Mouse (Mus musculus) ES-E14 (cell line): ENCODE results near the gene Tbc1d15. TPM values are rescaled to one million over a fixed set of nuclear protein-coding genes. Genes with fewer than 3 reads are reported as not detected.

Source experiments
- DNase-seq: peaks from one replicate; pipeline ENCODE4 v3.0.0-alpha.2; 2013; ENCODE audit warnings: low read depth, low spot score
- H3K27ac ChIP-seq: 2 replicates; pipeline ENCODE4 v1.5.1; 2012; ENCODE audit warnings: low read depth, mild to moderate bottlenecking, low read length, moderate library complexity, mixed read lengths; ENCODE audit not compliant: poor library complexity, insufficient read depth, severe bottlenecking
- H3K36me3 ChIP-seq: 2 replicates; pipeline ENCODE4 v1.6.1; 2012; ENCODE audit warnings: mild to moderate bottlenecking, low read length, moderate library complexity, mixed read lengths; ENCODE audit not compliant: control insufficient read depth, poor library complexity, insufficient read depth, severe bottlenecking
- H3K4me1 ChIP-seq, 2 experiments: fragments of 150-350 bp in 1 of 2; sonication (generic) in 1 of 2; 2 replicates each; pipeline ENCODE4 v1.6.1; 2012; ENCODE audit warnings: low read length in 2 of 2, mild to moderate bottlenecking in 1 of 2, mixed read lengths in 1 of 2; ENCODE audit not compliant: control insufficient read depth in 2 of 2, insufficient read depth in 2 of 2, poor library complexity in 1 of 2
- H3K4me3 ChIP-seq, 2 experiments: fragments of 150-350 bp in 1 of 2; sonication (generic) in 1 of 2; 2 replicates each; pipeline ENCODE4 v1.5.1; 2012; ENCODE audit warnings: low read length in 2 of 2, low read depth in 1 of 2, mild to moderate bottlenecking in 1 of 2, mixed read lengths in 1 of 2; ENCODE audit not compliant: insufficient read depth in 1 of 2, poor library complexity in 1 of 2, severe bottlenecking in 1 of 2
- H3K9ac ChIP-seq: 2 replicates; pipeline ENCODE4 v1.6.1; 2012; ENCODE audit warnings: low read depth, mild to moderate bottlenecking, low read length, mixed read lengths; ENCODE audit not compliant: poor library complexity, insufficient read depth, severe bottlenecking
- H3K9me3 ChIP-seq: fragments of 150-350 bp; sonication (generic); 2 replicates; pipeline ENCODE4 v1.6.1; 2012; ENCODE audit warnings: low read depth, mild to moderate bottlenecking, low read length; ENCODE audit not compliant: control insufficient read depth, insufficient read depth
- CHD2 ChIP-seq: IDR thresholded peaks from 2 replicates; pipeline ENCODE4 v1.6.1; 2014; ENCODE audit warnings: mild to moderate bottlenecking, low read depth, low read length, inconsistent platforms
- HCFC1 ChIP-seq: IDR thresholded peaks from 2 replicates; pipeline ENCODE4 v1.6.1; 2012; ENCODE audit warnings: low read length, inconsistent platforms, borderline replicate concordance; ENCODE audit not compliant: insufficient read depth
- MAFK ChIP-seq: IDR thresholded peaks from 2 replicates; pipeline ENCODE4 v1.6.1; 2014; ENCODE audit warnings: mild to moderate bottlenecking, low read depth, low read length, inconsistent platforms; ENCODE audit not compliant: insufficient read depth
- ZC3H11A ChIP-seq: IDR thresholded peaks from 2 replicates; pipeline ENCODE4 v1.6.1; 2012; ENCODE audit warnings: low read depth, mild to moderate bottlenecking, inconsistent platforms, low read length, borderline replicate concordance
- ZNF384 ChIP-seq: IDR thresholded peaks from 2 replicates; pipeline ENCODE4 v1.6.1; 2012; ENCODE audit warnings: low read depth, low read length, inconsistent platforms
- in situ Hi-C, 2 experiments: fragments of 600-800 bp; cut with MboI; formaldehyde crosslinking; loops; one replicate each; pipeline ENCODE4 v1.15.1; 2025; ENCODE audit warnings: low sequenced_read_pairs in 2 of 2, inconsistent platforms in 1 of 2; ENCODE audit not compliant: unreplicated experiment in 2 of 2
- total RNA-seq: library from RNA; depleted of rRNA; stranded (reverse); fragments of 300-350 nt; gene quantifications from 2 replicates; pipeline ENCODE4 v1.2.3, GENCODE M21; 2012

Gene Tbc1d15
- total RNA-seq, 1 experiment = 23.8 TPM

DNA sequence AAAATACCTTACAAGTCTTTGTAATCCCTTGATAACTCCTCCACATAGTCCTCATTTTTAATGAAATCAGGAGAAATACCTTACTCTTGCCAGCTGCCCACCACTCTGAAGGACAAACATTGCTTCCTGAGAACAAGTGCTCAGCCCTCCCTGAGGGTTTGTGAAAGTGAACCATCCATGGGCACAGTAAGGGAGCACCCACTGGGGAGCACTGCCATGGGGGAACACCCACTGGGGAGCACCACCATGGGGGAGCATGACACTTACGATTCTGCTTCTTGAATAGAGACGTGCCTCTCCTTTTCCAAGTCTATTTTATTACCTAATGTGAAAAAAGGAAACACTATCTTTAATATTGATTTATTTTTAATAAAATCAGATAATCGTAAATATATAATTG lies 43.9 kb upstream of the Tbc1d15 start:
- Histone ChIP-seq H3K27ac (no peak overlapping the region), H3K4me1 (no peaks in the 10 kb centered on the region; a peak in 1 of 4 replicates), H3K9me3 (no peaks in the 10 kb centered on the region), H3K4me3 (no peak overlapping the region), H3K9ac (no peak overlapping the region), H3K36me3 (peaks cover 13% of the 10 kb centered on the region)
- TF ChIP-seq CHD2 (no peak), MAFK (no peak), ZNF384 (no peak), ZC3H11A (no peak), HCFC1 (no peak)
- in situ Hi-C loops = no loop called here
- DNase-seq = no peak

DNA sequence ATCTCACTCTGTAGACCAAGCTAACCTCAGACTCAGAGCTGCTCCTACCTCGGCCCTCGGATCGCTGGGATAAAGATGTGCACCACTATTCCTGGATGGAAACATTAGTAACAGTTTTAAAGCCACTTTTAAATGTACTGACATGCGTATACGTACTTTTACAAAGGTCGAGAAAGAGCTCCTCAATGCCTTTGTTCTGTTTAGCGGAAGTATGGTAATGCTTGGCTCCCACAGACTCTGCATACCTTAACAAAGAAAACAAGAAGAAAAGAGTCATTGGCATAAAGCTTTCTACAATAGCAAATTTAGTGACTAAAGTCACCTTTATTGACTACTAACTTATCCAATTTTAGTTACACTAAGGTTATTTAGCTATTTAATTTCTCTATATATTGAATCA lies 43.4 kb upstream of the Tbc1d15 start:
- Histone ChIP-seq H3K9ac (no peak overlapping the region), H3K4me1 (no peaks in the 10 kb centered on the region; a peak in 1 of 4 replicates), H3K9me3 (no peaks in the 10 kb centered on the region), H3K36me3 (peaks cover 12% of the 10 kb centered on the region), H3K4me3 (no peak overlapping the region), H3K27ac (no peak overlapping the region)
- in situ Hi-C loops = no loop called here
- TF ChIP-seq ZC3H11A (no peak), MAFK (no peak), ZNF384 (no peak)
- no peak for DNase-seq

DNA sequence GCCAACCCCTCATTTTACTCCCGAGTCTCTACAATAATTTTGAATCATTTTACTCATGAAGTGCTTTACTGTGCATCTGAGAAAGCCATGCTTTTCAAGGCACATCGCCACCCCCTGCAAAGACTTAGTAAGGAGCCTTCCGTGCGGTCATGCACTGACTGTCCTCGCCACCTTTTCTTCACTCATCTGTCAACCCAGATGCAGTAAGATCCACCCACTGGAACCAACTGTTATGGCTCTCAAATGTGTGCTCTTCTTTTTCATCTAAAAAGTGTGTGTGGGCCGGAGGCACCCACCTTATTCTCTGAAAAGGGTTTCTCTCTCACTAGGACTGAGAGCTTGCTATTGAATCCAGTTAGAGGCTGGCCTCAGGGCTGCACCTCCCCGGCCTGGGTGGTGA lies 42.7 kb upstream of the Tbc1d15 start:
- DNase-seq = no peak
- peaks cover 12% of the 10 kb centered on the region for H3K36me3 ChIP-seq

DNA sequence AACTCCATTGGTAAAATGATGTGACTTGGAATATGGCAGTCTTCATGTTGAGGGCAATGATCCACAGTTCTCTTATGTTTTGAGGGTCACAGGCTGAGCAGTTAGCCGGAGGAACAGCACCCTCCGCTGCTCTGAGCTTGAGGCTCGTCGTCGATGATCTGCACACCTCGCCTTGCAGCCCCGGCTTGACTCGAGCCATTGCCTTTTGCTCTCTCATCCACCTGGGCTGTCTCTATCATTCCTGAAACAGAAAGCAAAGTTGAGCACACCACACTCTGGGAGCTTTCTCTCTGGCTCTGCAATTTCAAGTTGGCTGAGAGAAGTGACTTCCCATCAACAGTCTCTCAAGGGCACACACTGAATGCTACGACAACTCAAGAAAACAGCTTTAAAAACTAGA lies 39.4 kb upstream of the Tbc1d15 start:
- Histone ChIP-seq H3K36me3 (peaks cover 11% of the 10 kb centered on the region), H3K4me3 (no peak overlapping the region), H3K9me3 (no peaks in the 10 kb centered on the region), H3K9ac (no peak overlapping the region), H3K27ac (no peak overlapping the region), H3K4me1 (no peaks in the 10 kb centered on the region; a peak in 1 of 4 replicates)
- no peak for TF ChIP-seq HCFC1
- TF ChIP-seq CHD2 = no peak
- TF ChIP-seq ZC3H11A = no peak
- TF ChIP-seq ZNF384 = no peak
- TF ChIP-seq MAFK = no peak
- in situ Hi-C loops = no loop called here
- no peak for DNase-seq

More for the DNA sequence above, 42.7 kb upstream of the Tbc1d15 start:
- Histone ChIP-seq H3K9me3 (no peaks in the 10 kb centered on the region), H3K27ac (no peak overlapping the region), H3K4me3 (no peak overlapping the region), H3K4me1 (no peaks in the 10 kb centered on the region; a peak in 1 of 4 replicates), H3K9ac (no peak overlapping the region)
- no peak for TF ChIP-seq ZNF384
- TF ChIP-seq HCFC1 = no peak
- no peak for TF ChIP-seq ZC3H11A
- TF ChIP-seq MAFK = no peak
- no peak for TF ChIP-seq CHD2
- in situ Hi-C loops = no loop called here

DNA sequence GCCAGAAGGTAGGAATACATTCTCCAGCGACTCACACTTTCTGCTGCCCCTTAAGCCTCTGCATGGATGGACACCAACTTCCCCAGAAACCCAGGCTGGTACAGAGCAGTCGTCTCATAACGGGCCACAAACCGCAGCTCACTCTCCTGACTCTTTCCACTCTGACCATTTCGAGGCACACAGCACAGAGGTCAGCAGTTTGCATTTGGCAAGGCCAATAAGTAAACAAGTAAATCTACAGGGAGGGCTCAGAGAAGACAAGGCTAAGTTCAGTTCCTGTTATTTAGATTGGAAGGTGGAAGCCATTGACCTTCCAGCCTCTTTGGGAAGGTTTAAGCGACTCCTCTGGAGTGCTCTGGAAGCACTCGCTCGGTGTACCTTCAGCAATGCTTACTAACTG lies 37.6 kb upstream of the Tbc1d15 start:
- Histone ChIP-seq H3K36me3 (peaks cover 8% of the 10 kb centered on the region), H3K4me1 (no peaks in the 10 kb centered on the region), H3K4me3 (no peak overlapping the region), H3K9me3 (no peaks in the 10 kb centered on the region), H3K9ac (no peak overlapping the region), H3K27ac (no peak overlapping the region)
- in situ Hi-C loops = no loop called here
- no peak for DNase-seq
- no peak for TF ChIP-seq ZNF384
- no peak for TF ChIP-seq MAFK
- TF ChIP-seq CHD2 = no peak
- no peak for TF ChIP-seq HCFC1
- TF ChIP-seq ZC3H11A = no peak
